Mouse (Mus musculus): ENCODE data around the gene Zfp523.

Zfp523 gene

DNA sequence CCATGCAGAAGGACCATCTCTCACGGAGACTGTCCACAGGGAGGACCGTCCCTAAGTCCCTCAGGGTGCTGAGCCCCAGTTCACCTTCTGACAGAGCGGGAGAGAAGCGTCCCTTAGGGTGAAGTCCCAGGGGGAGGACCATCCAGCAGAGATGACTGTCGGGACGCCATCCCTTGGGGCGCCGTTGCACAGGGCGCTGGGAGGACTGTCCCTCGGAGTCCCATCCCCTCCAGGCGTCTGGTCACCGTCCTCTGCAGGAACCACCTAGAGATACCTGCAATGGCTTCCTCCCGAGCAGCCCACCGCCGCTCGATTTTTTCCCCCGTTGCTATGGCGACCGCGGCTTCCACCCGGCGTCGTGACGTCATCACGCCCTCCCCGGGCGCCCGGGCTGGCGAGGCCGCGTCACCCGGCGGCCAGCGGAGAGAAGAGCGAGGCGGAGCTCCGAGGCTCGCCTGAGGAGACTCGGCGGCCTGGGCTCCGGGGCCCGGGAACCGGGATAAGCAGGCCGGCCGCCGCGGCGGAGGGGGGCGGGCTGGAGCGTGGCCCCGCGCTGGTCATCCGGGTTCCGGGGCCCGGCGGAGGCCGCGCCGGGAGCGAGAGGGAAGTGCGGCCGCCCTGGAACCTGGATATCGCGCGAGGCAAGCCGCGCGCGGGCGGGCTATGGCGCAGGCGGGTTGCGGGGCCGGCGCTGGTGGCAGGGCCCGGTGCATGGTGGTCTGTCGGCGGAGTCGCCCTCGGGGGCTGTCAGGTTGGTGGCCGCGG lies at the start of gene Zfp523:
Zfp523 (plus strand) TSS at position 355 of the 765 bp plus-strand sequence.
- DNase-seq = peak; percentile 79 to 86

DNA sequence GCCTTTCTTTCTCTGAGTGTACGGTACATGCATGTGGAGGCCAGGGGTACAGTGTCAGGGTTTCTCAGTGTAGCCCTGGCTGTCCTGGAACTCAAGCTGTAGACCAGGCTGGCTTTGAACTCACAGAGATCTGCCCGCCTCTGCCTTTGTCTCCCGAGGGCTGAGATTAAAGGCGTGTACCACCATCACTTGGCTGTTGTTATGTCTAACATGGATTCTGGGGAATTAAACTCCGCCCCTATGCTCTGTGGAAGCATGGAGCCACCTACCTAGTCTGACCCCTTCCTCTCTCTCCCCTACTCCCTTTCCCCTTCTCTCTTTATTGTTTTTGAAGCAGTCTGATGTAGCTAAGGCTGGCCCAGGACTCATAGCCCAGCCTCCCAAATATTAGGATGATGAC lies 47.1 kb upstream of the Zfp523 start:
- no peak for DNase-seq

DNA sequence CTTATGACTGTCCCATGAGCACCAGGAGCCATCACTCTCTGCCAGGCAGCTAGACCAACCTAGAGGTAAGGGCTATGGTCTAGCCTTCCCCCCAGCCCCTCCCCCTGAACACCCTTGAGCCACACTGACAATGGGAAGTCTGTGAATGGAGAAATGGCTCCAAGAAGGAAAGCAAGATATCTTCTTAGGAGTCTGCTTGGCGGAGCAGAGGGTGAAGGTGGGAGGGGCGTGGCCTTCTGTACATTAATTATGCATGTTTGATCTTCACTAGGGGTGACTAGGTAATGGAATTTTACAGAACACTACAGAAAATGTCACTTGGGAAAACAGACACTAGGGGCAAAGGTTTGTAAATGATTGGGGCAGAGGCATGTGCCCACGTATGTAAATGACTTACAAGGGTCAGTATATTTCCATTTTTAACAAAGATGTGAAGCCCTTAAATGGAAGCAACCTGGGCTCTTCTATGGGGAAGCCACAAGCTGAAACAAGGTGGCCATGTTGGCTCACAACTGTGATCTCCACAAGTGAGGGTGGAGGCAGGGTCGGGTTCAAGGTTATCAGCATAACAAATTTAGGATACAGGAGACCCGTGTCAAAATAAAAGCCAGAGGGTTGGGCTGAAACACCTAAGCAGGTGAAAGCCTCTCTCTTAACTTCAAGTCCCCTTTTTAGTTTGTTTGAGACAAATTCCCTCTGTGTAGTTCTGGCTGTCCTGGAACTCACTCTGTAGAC lies 46.4 kb upstream of the Zfp523 start:
- no peak for DNase-seq

DNA sequence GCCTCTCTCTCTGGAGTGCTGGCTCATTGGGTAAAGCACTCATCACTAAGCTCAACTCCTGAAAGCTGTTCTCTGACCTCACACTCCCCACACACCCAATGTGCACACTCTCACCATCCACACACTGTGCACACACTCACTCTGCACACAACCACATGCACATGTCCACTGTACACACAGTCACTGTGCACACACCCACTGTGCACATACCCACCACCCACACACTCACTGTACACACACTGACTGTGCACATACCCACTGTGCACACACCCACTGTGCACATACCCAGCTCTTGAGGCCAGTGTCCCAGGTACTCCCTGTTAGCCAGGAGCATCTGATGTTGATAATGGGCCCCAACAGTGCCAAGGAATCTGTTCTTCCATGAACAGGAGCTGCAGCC lies 45.8 kb upstream of the Zfp523 start:
- DNase-seq = no peak

DNA sequence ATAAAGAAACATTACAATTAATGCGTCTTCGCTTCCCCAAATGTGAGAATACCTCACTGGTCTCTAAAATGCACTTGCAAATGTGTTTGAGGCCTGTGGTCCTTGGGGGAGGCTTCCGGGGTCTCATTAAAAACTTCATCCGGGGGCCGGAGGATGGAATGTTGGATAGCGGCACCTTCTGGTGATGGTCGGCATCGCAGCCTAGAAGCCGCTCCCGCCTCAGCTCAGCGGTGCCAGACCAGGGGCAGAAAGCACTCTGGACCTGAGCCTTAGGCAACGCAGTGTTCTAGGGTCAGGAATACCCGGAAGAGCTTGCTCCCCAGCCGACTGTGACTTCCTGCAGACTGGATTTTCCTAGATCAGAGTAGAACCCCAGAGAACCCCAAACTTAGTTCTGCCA lies 43.7 kb upstream of the Zfp523 start:
- DNase-seq = peak in 1 of 2 experiments; percentile 51

DNA sequence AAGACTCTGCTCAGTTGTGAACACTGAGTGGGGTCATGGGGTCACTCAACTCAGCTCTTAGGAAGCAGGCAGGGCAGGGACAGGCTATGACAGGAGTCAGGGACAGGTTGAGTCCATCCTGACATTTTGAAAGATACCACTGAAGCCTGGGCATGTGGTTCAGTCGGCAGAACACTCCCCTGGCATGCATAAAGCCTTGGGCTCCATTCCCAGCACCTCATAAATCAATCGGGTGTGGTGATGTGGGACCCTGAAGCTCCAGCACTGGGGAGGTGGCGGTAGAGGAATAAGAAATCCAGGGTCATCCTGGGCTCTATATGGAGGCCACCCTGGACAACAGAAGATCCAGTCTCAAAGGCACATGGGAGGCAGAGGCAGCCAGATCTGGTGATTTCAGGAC lies 41.4 kb upstream of the Zfp523 start:
- no peak for DNase-seq

DNA sequence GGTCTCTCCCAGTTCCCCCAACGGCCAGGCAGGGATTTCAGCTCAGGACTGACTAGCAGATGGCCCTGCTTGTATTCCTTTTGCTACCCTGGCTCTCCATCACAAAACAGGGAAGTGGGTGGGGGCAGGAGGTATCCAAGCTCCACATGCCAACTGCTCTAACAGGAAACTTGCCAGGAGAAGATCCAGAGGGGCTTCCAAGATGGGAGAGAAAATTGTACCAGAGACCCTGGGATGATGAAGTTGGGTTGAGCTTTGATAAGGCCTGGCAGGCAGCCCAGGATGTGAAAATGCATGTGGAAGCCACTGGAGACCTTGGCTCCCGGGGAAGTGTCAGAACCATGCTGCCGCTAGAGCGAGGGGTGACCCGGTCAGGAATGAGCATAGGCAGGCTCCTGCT lies 40.7 kb upstream of the Zfp523 start:
- no peak for DNase-seq

DNA sequence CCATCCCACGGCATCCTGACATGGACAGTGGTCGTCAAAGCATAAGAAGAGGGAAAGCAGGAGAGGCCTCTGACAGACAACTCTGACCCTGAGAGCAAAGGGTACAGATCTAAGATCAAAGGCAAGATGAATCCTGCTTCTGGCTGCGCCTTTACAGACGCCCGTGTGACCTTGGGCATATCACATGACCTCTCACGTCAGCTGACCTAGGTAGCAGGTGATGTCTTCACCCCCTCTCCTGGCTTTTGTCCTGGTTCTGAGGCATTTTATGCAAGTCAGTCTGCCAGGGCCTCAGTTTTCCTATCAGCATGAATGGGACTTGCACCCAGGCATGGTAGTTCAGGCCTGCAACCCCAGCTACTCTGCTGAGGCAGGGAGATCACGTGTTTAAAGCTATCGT lies 38.9 kb upstream of the Zfp523 start:
- DNase-seq = no peak

DNA sequence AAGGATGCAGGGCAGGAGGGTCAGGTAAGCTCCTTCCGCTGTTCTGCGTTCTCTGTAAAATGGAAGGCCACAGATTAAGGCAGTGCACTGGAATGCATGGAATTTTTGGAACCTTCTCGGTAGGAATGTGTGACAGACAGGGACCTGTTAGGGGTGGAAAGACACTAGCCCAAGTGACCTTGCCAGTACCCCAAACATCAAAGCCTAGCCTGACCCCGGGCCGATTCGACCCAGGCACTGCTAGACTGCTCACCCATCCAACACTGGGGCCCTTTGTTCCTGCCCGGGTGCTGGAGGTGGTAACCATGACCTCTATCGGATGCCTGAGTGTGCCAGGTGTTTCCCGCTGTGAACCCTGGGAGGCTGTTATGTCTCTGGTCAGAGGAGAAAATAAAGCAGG lies 38.2 kb upstream of the Zfp523 start:
- no peak for DNase-seq

DNA sequence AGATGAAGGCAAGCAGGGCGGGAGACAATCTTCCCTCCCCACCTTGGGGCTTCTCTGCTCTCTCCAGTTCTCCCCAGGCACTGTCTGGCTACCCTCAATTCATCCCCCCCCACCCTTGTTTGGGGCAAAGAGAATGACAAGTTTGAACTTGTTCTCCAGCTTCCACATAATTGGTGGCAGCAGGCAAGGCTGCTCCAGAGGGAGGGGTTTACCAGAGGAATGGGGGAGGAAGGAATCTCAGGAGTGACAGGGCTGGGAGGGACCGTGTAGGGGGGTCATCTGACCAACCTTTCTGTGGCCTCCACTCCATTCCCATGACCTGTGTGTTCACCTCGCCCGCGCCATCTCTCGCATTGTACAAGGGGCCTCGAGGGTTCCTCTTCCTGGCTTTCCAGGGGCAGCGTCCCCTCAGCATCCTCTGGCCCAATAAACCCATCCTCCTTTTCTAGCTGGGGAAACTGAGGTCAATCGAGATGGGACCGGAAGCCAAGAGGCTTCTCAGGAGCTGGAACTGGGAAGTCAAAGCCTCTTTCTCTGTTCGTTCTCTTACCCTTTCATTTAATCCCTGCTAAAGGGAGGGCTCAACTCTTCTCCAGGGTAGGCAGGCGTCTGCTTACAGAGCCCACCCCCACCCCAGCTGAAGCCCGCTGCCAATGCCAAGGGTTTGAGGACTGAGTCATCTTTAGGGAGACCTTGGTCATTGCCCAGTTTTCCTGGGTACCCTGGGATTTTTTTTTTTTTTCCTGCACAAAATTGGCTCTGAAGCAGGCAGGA lies 36.3 kb upstream of the Zfp523 start:
- DNase-seq = no peak

DNA sequence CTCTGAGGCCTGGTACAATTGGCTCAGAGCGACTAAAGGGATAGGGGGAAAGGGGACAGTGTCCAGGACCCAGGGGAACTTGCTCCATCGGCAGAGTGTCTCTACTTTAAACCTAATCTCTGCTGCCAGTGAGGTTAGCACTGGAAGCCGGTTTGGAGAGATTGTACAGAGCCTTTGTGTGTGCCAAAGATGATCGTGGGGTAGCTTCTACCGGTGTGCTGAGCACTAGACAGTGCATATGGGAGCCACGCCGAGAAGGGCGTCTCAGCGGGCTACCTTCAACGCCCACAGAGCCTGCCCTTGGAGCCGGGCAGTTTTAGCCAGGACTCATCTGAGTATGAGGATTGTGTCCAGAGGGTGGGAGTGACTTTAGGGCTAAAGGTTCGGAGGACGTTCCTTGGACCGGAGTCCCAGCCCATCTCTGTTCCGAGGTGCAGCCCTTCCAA lies 35.7 kb upstream of the Zfp523 start:
- DNase-seq = no peak

DNA sequence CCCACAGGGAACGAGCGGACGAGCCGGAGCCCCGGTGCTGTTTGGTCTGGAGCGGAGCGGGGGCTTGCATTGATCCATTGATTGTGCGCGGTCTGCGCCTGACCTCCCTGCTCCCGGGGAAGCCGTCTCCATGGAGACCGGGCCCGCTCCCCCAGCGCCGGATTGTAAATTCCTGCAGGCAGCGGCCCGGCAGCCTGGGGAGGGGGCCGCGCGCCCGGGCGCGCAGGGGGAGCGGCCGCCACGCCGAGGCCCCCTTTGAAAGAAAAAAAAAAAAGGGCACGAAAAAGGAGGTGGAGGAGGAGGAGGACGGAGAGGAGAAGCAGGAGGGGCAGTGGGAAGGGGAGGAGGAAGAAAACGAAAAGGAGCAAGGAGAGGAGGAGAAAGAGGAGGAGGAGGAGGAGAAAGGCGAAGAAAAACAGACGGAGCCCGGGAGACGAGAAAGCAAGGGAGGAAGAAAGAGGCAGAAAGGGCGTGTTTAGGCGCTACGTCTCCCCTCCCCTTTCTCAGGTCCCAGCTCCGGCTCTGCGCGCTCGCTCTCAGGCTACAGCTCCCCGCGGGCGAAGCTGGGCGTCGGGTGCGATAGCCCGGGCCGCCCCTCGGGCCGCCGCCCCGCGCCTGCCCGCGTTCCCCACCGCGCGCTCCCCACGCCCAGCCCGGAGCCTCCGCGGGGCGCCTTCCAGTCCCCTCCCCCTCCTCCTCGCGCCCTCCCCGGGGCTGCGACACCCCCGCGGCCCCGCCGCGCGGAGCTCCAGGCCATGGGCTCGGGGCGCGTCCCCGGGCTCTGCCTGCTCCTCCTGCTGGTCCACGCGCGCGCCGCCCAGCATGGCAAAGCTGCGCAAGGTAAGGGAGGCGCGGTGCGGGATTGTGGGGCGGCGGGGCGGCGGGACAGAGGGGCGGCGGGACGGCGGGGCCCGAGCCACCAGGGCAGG lies 34.9 kb upstream of the Zfp523 start, which contains the start of gene Scube3:
Scube3 (plus strand) TSS at position 371 of the 929 bp plus-strand sequence.
- no peak for DNase-seq

DNA sequence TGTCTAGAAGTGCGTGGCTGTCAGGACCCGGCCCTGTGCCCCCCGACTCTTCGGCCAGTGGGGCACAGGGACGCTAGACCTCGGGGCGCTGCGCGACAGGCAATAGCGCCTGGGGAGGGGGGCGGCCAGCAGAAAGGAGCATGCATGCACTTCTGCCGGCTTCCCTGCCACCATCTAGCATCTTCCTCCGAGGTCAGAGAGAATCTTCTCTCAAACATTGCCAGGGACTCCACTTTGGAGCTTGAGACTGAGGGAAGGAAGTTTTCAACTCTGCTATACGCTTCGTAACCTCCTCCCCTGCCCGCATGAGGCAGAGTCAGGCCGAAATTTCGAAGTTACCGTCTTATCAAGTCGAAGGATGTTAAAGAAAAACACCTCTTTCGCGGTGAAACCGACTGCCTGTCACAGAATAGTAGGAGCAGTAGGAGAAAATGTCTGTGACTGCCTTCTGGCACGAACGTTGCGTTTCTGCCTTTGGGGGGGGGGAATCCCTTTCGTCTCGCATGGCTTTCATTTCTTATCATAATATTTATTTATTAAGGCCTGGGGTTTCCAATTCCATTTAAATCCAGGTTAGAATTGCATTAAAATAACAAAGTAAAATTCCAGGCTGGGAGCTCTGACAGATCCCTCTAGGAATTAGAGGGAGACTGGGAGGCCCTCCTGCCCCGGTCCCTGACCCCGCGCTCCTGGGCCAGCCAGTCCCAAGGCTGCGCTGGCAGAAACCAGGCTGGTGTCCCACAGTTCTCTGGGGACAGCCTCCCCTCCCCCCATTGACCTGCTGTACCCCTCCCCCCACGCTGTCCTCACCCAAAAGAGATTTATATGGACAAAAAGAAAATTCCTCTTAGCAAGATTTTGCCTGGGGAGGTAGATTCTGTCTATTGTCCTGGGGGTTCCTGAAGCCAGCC lies 34.0 kb upstream of the Zfp523 start:
- DNase-seq = no peak

DNA sequence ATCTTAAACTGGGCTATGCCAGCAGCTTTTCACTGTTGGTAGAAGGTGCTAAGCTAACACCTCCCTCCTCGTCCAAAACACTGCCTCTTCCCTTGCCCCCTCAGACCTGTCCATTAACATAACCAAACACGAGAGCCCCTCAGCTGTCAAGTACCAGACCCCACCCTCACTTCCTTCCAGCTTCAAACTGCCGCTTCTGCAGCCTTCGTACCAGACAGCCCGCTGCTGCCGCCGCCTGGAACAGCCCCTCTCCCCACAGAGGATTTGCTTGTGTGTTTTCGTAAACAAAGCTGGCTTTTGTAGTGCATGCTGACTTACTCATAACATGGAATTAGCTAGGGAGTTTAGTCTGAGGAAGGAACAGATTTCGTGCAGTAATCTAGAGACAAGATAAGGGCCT lies 33.2 kb upstream of the Zfp523 start:
- DNase-seq = no peak

DNA sequence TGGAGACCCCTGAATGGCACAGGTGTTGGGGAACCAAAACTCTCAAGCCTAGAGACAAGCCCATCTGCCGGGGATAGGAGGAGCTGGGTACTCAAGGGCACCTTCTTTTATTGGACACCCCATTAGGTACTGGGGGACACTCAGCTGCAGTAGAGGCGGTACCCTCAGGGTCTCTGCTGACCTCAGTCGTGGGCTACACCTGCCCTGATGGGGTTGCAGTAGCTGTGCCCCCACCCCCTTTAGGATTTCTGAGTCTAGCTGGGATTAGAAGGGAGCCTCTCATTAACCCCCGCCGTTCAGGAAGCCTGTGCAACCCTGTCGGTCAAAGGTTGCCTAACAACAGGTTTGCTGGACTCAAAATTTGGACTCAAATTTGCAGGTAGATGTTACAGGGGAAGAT lies 32.7 kb upstream of the Zfp523 start:
- no peak for DNase-seq

DNA sequence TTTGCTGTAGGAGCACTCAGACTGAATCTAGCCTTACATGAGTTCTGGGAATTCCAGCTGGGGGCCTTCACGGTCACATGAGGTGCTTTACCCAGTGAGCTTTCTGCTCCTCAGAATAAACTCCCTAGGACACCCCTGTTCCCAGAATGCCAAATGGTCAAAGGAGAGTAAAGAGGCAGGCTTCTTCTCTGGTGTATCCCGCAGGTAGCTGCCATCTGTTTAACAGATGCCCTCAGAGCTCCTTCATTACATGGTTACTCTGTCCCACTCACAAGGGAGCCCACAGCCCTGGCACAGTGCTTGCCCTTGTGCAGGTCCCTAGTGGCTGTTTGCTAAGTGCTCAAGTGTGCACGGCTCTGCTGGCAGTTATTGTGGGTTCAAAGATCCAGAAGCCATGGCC lies 28.6 kb upstream of the Zfp523 start:
- DNase-seq = no peak

DNA sequence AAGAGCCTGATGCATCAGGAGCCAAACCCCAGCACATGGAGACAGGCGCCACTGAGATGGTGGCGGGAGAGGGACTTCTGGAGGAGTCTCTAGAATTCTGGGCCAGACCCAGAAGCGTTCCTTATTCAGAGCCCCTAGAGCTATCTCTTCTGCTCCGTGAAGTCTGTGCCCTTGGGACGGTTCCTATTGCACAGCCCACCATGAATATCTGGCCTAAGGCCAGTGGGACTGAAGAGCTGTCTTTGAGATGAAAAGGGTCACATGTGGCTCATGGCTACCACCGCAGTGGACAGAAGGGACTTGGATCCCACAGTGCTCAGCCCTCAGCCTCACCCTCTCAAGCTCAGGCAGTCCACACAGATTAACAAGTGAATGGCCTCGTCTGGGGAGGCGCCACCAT lies 27.2 kb upstream of the Zfp523 start:
- DNase-seq = no peak

DNA sequence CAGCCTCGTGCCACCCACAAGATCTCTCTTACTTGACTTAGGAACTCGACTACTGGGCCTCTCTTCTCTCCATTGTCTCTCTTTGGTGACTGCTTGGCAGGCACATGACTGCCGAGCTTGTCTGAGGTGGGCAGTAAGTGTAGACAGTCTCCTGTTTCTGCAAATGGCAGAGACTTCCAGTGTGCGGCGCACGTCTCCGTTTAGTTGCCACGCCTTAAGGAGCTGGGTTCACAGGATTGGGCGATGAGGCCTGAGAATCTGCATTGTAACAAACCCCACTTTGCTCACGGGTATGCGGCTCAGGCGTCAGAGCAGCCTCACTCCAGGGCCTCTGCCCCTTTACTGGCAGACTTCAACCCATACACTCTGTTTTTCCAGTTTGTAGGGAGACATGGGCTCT lies 26.5 kb upstream of the Zfp523 start:
- DNase-seq = no peak

DNA sequence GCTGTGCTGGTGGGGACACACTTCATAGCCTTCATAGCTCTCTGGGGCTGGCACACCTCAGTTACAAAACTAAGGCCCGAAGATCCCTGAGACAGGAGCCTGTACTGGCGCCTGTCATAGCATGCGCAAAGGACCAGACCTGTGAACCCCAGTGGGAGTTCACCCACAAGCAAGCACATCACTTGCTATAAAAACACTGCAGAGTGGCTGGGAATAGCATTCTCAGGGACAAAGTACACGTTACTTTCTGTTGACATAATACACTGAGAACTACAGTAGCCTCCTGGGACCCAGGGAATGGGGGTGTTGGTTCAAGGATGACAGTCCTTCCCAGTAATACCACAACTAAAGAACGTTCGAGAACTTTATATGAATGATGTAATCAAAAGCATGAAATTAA lies 23.8 kb upstream of the Zfp523 start:
- no peak for DNase-seq

DNA sequence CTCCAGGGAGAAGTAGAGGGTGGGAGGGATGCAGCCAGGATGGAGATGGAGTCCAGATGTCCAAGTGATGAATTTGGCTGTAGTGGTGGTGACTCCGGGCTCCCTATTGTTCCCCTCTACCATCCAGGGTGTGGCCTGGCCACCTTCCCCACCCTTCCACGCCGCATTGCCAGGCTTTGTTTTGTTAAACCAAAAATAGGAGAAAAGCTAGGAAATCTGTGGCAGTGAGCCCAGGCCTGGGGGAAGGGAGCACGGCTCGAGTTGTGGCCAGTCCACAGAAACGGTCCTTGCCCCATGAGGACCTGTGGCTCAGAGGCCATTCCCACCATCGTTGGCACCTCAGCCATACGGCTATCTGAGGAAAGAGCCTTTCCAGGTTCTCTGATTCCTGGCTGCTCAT lies 22.0 kb upstream of the Zfp523 start:
- DNase-seq = no peak

DNA sequence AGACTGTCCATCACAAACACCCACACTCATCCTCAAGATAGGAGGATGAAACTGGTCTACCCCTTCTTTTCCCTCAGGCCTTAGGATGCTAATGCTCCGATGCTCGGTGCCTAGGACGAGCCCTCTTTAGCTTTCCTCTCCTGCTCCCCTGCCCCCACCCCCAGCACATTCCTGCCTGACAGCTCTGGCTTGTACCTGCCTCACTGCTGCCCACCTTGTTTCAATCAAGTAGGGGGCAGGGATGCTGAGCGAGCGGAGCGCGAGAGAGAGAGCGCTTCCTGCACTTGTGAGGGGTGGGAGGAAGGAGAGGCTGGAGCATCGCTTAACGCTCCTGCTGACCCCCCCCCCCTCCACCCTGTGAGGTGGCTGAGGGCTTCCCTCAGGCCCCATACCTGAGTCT lies 16.6 kb upstream of the Zfp523 start:
- DNase-seq = no peak

Measured in spleen, adult 18-20 months (tissue).